Mouse (Mus musculus) bone marrow macrophage, adult 2 months (primary cell): ENCODE data around the gene Tmem205.

Experiments used
- CTCF ChIP-seq: IDR thresholded peaks from 2 replicates; pipeline ENCODE4 v1.5.1; 2012; ENCODE audit warnings: low read depth, mild to moderate bottlenecking, low read length, moderate library complexity
- POLR2A ChIP-seq: IDR thresholded peaks from 2 replicates; pipeline ENCODE4 v1.6.1; 2012; ENCODE audit warnings: mild to moderate bottlenecking, low read depth, low read length, borderline replicate concordance

DNA sequence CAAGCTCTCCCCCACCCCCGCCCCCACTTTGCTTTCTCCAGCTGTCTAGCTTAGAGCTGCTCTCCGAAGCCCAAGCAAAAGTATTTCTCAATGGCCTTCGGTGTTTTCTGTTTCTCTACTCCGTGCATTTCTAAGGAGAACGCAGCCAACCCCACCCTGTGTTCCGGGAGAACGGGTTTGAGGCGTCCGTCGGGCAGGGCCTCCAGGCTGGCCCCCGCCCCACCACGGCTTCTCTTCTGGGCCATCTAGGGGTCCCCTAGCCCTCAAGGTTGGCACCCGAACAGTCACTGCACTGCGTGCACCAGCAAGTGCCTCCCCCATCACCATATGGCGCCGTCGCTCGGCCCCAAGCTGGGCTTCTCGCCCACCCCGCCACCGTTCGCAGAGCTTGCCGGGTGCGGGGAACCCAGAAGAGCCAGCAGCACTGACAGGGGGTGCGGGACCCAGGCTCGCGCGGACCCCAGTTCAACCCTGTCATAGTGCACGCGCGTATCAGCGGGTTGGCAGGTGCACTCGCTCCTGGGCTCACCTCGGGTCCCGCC is 9.8 kb downstream of the Tmem205 start:
- TF ChIP-seq POLR2A (no peak), CTCF (no peak)
